Mouse (Mus musculus): ENCODE data around the gene Usf2.

The Usf2 gene

GRCm38 (mm10) chr7:30956756-30957366 lies at the start of gene Usf2:
Gene Usf2, minus strand, starts transcription at chr7:30956803.
- peak; percentile 75 for DNase-seq (ENCODE audit: low spot score)

GRCm38 (mm10) chr7:31002650-31003049 lies 46.0 kb upstream of the Usf2 start:
- DNase-seq (ENCODE audit: low spot score): no peak

GRCm38 (mm10) chr7:31000505-31001020 lies 44.0 kb upstream of the Usf2 start:
- DNase-seq (ENCODE audit: low spot score): peak; percentile 8

- DNase-seq (ENCODE audit: low spot score): no peak
Measured at GRCm38 (mm10) chr7:30996491-30996890, 39.9 kb upstream of the Usf2 start.

GRCm38 (mm10) chr7:30993986-30994385 lies 37.4 kb upstream of the Usf2 start:
- no peak for DNase-seq (ENCODE audit: low spot score)

- DNase-seq (ENCODE audit: low spot score): no peak
Measured at GRCm38 (mm10) chr7:30992148-30992547, 35.5 kb upstream of the Usf2 start.

- DNase-seq (ENCODE audit: low spot score): no peak
Measured at GRCm38 (mm10) chr7:30988519-30989162, 32.0 kb upstream of the Usf2 start.

GRCm38 (mm10) chr7:30985357-30985756 lies 28.8 kb upstream of the Usf2 start:
- no peak for DNase-seq (ENCODE audit: low spot score)

GRCm38 (mm10) chr7:30981703-30982102 lies 25.1 kb upstream of the Usf2 start:
- no peak for DNase-seq (ENCODE audit: low spot score)

GRCm38 (mm10) chr7:30973501-30974289 lies 17.1 kb upstream of the Usf2 start, which contains the start of gene Fam187b:
Gene Fam187b, plus strand, starts transcription at chr7:30973790.
- DNase-seq (ENCODE audit: low spot score): peak; percentile 93

GRCm38 (mm10) chr7:30973251-30973500 lies 16.6 kb upstream of the Usf2 start, which contains the start of gene Lsr:
Gene Lsr, minus strand, starts transcription at chr7:30973464.
- peak; percentile 59 for DNase-seq (ENCODE audit: low spot score)

GRCm38 (mm10) chr7:30972426-30973250 lies 16.0 kb upstream of the Usf2 start:
- peak; percentile 19 for DNase-seq (ENCODE audit: low spot score)

- DNase-seq (ENCODE audit: low spot score): no peak
Measured at GRCm38 (mm10) chr7:30971901-30972300, 15.3 kb upstream of the Usf2 start.

- DNase-seq (ENCODE audit: low spot score): no peak
Measured at GRCm38 (mm10) chr7:30969174-30969573, 12.6 kb upstream of the Usf2 start.

GRCm38 (mm10) chr7:30968611-30969010 lies 12.0 kb upstream of the Usf2 start:
- DNase-seq (ENCODE audit: low spot score): no peak

GRCm38 (mm10) chr7:30966657-30967056 lies 10.1 kb upstream of the Usf2 start:
- DNase-seq (ENCODE audit: low spot score): no peak

- no peak for DNase-seq (ENCODE audit: low spot score)
Measured at GRCm38 (mm10) chr7:30965677-30966076, 9.1 kb upstream of the Usf2 start.

- DNase-seq (ENCODE audit: low spot score): no peak
Measured at GRCm38 (mm10) chr7:30964366-30964765, 7.8 kb upstream of the Usf2 start.

- no peak for DNase-seq (ENCODE audit: low spot score)
Measured at GRCm38 (mm10) chr7:30962862-30963261, 6.3 kb upstream of the Usf2 start.

- DNase-seq (ENCODE audit: low spot score): no peak
Measured at GRCm38 (mm10) chr7:30959786-30960349, 3.3 kb upstream of the Usf2 start.

GRCm38 (mm10) chr7:30958866-30959487 lies 2.4 kb upstream of the Usf2 start:
- DNase-seq (ENCODE audit: low spot score): no peak

Measured in embryo, embryonic 10.5 days (tissue).